Mouse (Mus musculus): Measurements from ENCODE around the gene Ndufa13.
"Not testable (repeated sequence)": the region's sequence is repeated elsewhere in the genome, so short reads cannot be mapped to it uniquely, and the experiment has no call there.

Ndufa13 gene

GRCm38 (mm10) chr8:69902163-69903062 lies at the start of gene Ndufa13, which contains the start of the genes Tssk6 and Yjefn3:
Ndufa13 (minus strand) TSS chr8:69902558.
Tssk6 (plus strand) TSS chr8:69902184.
Yjefn3 (minus strand) TSS chr8:69902712.
- DNase-seq (ENCODE audit: extremely low read depth, low read depth, low spot score): no peak

- no peak for DNase-seq (ENCODE audit: extremely low read depth, low read depth, low spot score)
Observed at GRCm38 (mm10) chr8:69950300-69950699, 47.9 kb upstream of the Ndufa13 start.

- DNase-seq (ENCODE audit: extremely low read depth, low read depth, low spot score): not testable (repeated sequence)
Observed at GRCm38 (mm10) chr8:69942495-69942894, 40.1 kb upstream of the Ndufa13 start.

- no peak for DNase-seq (ENCODE audit: extremely low read depth, low read depth, low spot score)
Observed at GRCm38 (mm10) chr8:69940386-69940785, 38.0 kb upstream of the Ndufa13 start.

- DNase-seq (ENCODE audit: extremely low read depth, low read depth, low spot score): no peak
Observed at GRCm38 (mm10) chr8:69939633-69940032, 37.3 kb upstream of the Ndufa13 start.

- DNase-seq (ENCODE audit: extremely low read depth, low read depth, low spot score): no peak
Observed at GRCm38 (mm10) chr8:69938245-69938982, 36.1 kb upstream of the Ndufa13 start.

GRCm38 (mm10) chr8:69937466-69937865 lies 35.1 kb upstream of the Ndufa13 start:
- DNase-seq (ENCODE audit: extremely low read depth, low read depth, low spot score): no peak

GRCm38 (mm10) chr8:69936050-69936794 lies 33.9 kb upstream of the Ndufa13 start:
- DNase-seq (ENCODE audit: extremely low read depth, low read depth, low spot score): no peak

GRCm38 (mm10) chr8:69935431-69935830 lies 33.1 kb upstream of the Ndufa13 start:
- DNase-seq (ENCODE audit: extremely low read depth, low read depth, low spot score): no peak

GRCm38 (mm10) chr8:69934582-69934981 lies 32.2 kb upstream of the Ndufa13 start:
- DNase-seq (ENCODE audit: extremely low read depth, low read depth, low spot score): no peak

GRCm38 (mm10) chr8:69933811-69934210 lies 31.5 kb upstream of the Ndufa13 start:
- no peak for DNase-seq (ENCODE audit: extremely low read depth, low read depth, low spot score)

- DNase-seq (ENCODE audit: extremely low read depth, low read depth, low spot score): no peak
Observed at GRCm38 (mm10) chr8:69926901-69927300, 24.5 kb upstream of the Ndufa13 start.

GRCm38 (mm10) chr8:69923986-69924385 lies 21.6 kb upstream of the Ndufa13 start:
- no peak for DNase-seq (ENCODE audit: extremely low read depth, low read depth, low spot score)

- DNase-seq (ENCODE audit: extremely low read depth, low read depth, low spot score): no peak
Observed at GRCm38 (mm10) chr8:69921141-69921540, 18.8 kb upstream of the Ndufa13 start.

GRCm38 (mm10) chr8:69919876-69920662 lies 17.7 kb upstream of the Ndufa13 start:
- DNase-seq (ENCODE audit: extremely low read depth, low read depth, low spot score): no peak

- no peak for DNase-seq (ENCODE audit: extremely low read depth, low read depth, low spot score)
Observed at GRCm38 (mm10) chr8:69919010-69919409, 16.7 kb upstream of the Ndufa13 start.

- DNase-seq (ENCODE audit: extremely low read depth, low read depth, low spot score): no peak
Observed at GRCm38 (mm10) chr8:69918506-69918905, 16.1 kb upstream of the Ndufa13 start.

- DNase-seq (ENCODE audit: extremely low read depth, low read depth, low spot score): no peak
Observed at GRCm38 (mm10) chr8:69915748-69916147, 13.4 kb upstream of the Ndufa13 start.

GRCm38 (mm10) chr8:69914526-69914925 lies 12.2 kb upstream of the Ndufa13 start:
- DNase-seq (ENCODE audit: extremely low read depth, low read depth, low spot score): no peak

GRCm38 (mm10) chr8:69912478-69913074 lies 10.2 kb upstream of the Ndufa13 start:
- no peak for DNase-seq (ENCODE audit: extremely low read depth, low read depth, low spot score)

Measured in fat pad, adult 2 months (tissue).